Comparison of ENCODE assay signal across 8 mouse cellular contexts in genomic region chr2:67567141-67567680, GRCm38 (mm10). TPM values are rescaled to one million over a fixed set of nuclear protein-coding genes. Genes with fewer than 3 reads are reported as not detected.
A peak's percentile ranks its signal among the peaks of the same experiment; 100 is the strongest.
DNase-seq lines count a peak whose midpoint lies in the region; ATAC-seq and TF ChIP-seq lines count a peak whose summit lies in the region.

No protein-coding gene starts in this region.

- no peaks in the 10 kb centered on the region for H3K79me2 ChIP-seq in myocyte (ENCODE audit: control insufficient read depth, insufficient read depth)

- H3ac ChIP-seq in myocyte (ENCODE audit: control insufficient read depth, insufficient read length): no peak overlapping the region

- 17% methylated on average over 8 of the region's 8 CpGs for WGBS in kidney, postnatal 0 days
- 20% methylated on average over 8 of the region's 8 CpGs for WGBS in kidney, adult 2 months
- 14% methylated on average over 8 of the region's 8 CpGs for WGBS in hindbrain, embryonic 11.5 days

- ATAC-seq in kidney, postnatal 0 days (replicated peaks; ENCODE audit: low FRiP score, low read depth): no peak
- no peak for ATAC-seq in hindbrain, embryonic 11.5 days (ENCODE audit: low FRiP score)
- ATAC-seq in monocyte, adult 5-6 weeks (replicated peaks; ENCODE audit: insufficient number of reproducible peaks, low FRiP score, low TSS enrichment, poor library complexity, severe bottlenecking): no peak

- DNase-seq in kidney, postnatal 0 days (ENCODE audit: low spot score): peak; percentile 20
- DNase-seq in kidney, adult 2 months: no peak
- peak; percentile 14 for DNase-seq in embryo, embryonic 9.5 days (ENCODE audit: extremely low spot score)
- peak; percentile 30 for DNase-seq in hindbrain, embryonic 11.5 days (ENCODE audit: low spot score)
- no peak for DNase-seq in right cerebral cortex, postnatal 36 days (ENCODE audit: low spot score in 2 of 2)
- no peak for DNase-seq in kidney, postnatal 14 days

- no peaks in the 10 kb centered on the region for H3K9me3 ChIP-seq in kidney, postnatal 0 days (replicated peaks; ENCODE audit: low read length)
- no peaks in the 10 kb centered on the region for H3K9me3 ChIP-seq in hindbrain, embryonic 11.5 days (ENCODE audit: control insufficient read depth, low read length)

- H3K27ac ChIP-seq in kidney, postnatal 0 days: no peak overlapping the region
- H3K27ac ChIP-seq in kidney, adult 2 months (ENCODE audit: insufficient read depth, low read depth, low read length): no peak overlapping the region
- H3K27ac ChIP-seq in hindbrain, embryonic 11.5 days (ENCODE audit: low read depth, low read length): no peak overlapping the region

- no peak overlapping the region for H3K9ac ChIP-seq in kidney, postnatal 0 days (ENCODE audit: low read depth, low read length)
- H3K9ac ChIP-seq in hindbrain, embryonic 11.5 days (ENCODE audit: low read depth, low read length): no peak overlapping the region

- TF ChIP-seq POLR2A in kidney, adult 2 months (IDR thresholded peaks at IDR 0.05; ENCODE audit: low read depth, low read length): no peak
- no peak for TF ChIP-seq POLR2A in myocyte (IDR thresholded peaks at IDR 0.05; ENCODE audit: insufficient read length, low read depth)

- no peak for TF ChIP-seq CTCF in kidney, postnatal 0 days (IDR thresholded peaks at IDR 0.05; ENCODE audit: low read depth)
- TF ChIP-seq CTCF in kidney, adult 2 months (conservative IDR thresholded peaks at IDR 0.05; ENCODE audit: insufficient read depth, insufficient read length, low read depth, low read length): no peak

- 0 out of 2 replicates have a peak, but pooled peaks cover 4% of the 10 kb centered on the region for H3K4me1 ChIP-seq in kidney, postnatal 0 days (replicated peaks; ENCODE audit: insufficient read depth, low read length)
- no peaks in the 10 kb centered on the region for H3K4me1 ChIP-seq in kidney, adult 2 months (ENCODE audit: control insufficient read depth, insufficient read depth, low read length)
- H3K4me1 ChIP-seq in hindbrain, embryonic 11.5 days (replicated peaks; ENCODE audit: control insufficient read depth, insufficient read depth, low read length): no peaks in the 10 kb centered on the region

- H3K4me2 ChIP-seq in kidney, postnatal 0 days (ENCODE audit: low read length): peak overlapping the region; percentile 74
- H3K4me2 ChIP-seq in hindbrain, embryonic 11.5 days (replicated peaks; ENCODE audit: low read depth, low read length): peak overlapping the region; percentile 96
- H3K4me2 ChIP-seq in myocyte (ENCODE audit: low read depth): peak overlapping the region; percentile 90

- H3K36me3 ChIP-seq in kidney, postnatal 0 days (ENCODE audit: insufficient read depth, low read length): no peaks in the 10 kb centered on the region
- no peaks in the 10 kb centered on the region for H3K36me3 ChIP-seq in kidney, adult 2 months (ENCODE audit: control insufficient read depth, insufficient read depth, low read length)
- no peaks in the 10 kb centered on the region for H3K36me3 ChIP-seq in hindbrain, embryonic 11.5 days (ENCODE audit: control insufficient read depth, insufficient read depth, low read length)
- no peaks in the 10 kb centered on the region for H3K36me3 ChIP-seq in myocyte (ENCODE audit: control insufficient read depth, insufficient read depth)

- peak overlapping the region; percentile 66 for H3K4me3 ChIP-seq in kidney, postnatal 0 days (replicated peaks; ENCODE audit: low read depth, low read length)
- H3K4me3 ChIP-seq in kidney, adult 2 months (ENCODE audit: insufficient read depth, low read depth, low read length): no peak overlapping the region
- peak overlapping the region; percentile 60 for H3K4me3 ChIP-seq in hindbrain, embryonic 11.5 days (ENCODE audit: low read depth, low read length)
- peak overlapping the region; percentile 36 for H3K4me3 ChIP-seq in myocyte

- peaks cover 5% of the 10 kb centered on the region; the same call in 1 of the 2 replicates for H3K27me3 ChIP-seq in kidney, postnatal 0 days (ENCODE audit: insufficient read depth, low read length)
- H3K27me3 ChIP-seq in kidney, adult 2 months (replicated peaks; ENCODE audit: control insufficient read depth, insufficient read depth, low read length): no peaks in the 10 kb centered on the region
- no peaks in the 10 kb centered on the region for H3K27me3 ChIP-seq in hindbrain, embryonic 11.5 days (ENCODE audit: control insufficient read depth, insufficient read depth, low read length)
- H3K27me3 ChIP-seq in myocyte (ENCODE audit: control insufficient read depth, insufficient read depth, insufficient read length): no peaks in the 10 kb centered on the region

TF ChIP-seq in myocyte, 11 proteins besides CTCF, POLR2A, EP300 and RAD21:
- TF ChIP-seq E2F4 (IDR thresholded peaks at IDR 0.05; ENCODE audit: insufficient read depth) (no peak), USF1 (IDR thresholded peaks at IDR 0.05; ENCODE audit: low read depth) (no peak), POLR2AphosphoS2 (IDR thresholded peaks at IDR 0.05; ENCODE audit: insufficient read length, low read depth) (no peak), REST (IDR thresholded peaks at IDR 0.05; ENCODE audit: insufficient read depth, insufficient read length) (no peak), TCF12 (IDR thresholded peaks at IDR 0.05; ENCODE audit: insufficient read depth, poor library complexity, severe bottlenecking) (no peak), TCF3 (IDR thresholded peaks at IDR 0.05; ENCODE audit: insufficient read length, low read depth) (no peak), MYOD1 (IDR thresholded peaks at IDR 0.05; ENCODE audit: control insufficient read depth in 1 of 3, insufficient read length in 2 of 3, low read depth in 2 of 3) (no peak), CEBPB (IDR thresholded peaks at IDR 0.05; ENCODE audit: insufficient read depth, poor library complexity, severe bottlenecking) (no peak), MYOG (IDR thresholded peaks at IDR 0.05; ENCODE audit: control insufficient read depth in 1 of 3, insufficient read depth in 1 of 3, insufficient read length in 2 of 3, low read depth in 2 of 3) (no peak), MAX (IDR thresholded peaks at IDR 0.05; ENCODE audit: low read depth) (no peak)
TF ChIP-seq in myocyte: peak in this region for 0.

RNA-seq across cellular contexts. Expression of gene B3galt1, which starts 1.5 kb away (rescaled TPM):
- 3.5 and 4.8 TPM in 2 replicates for polyA plus RNA-seq in kidney, postnatal 0 days (2015; fragmentation: Nextera tagmentation; extraction: Ambion mirVana)
- 0.23 and 0.33 TPM in 2 replicates for polyA plus RNA-seq in kidney, adult 2 months (2012; rRNA removed)
- polyA plus RNA-seq in hindbrain, embryonic 11.5 days (2014; fragmentation: Nextera tagmentation; extraction: Ambion mirVana): 21.1 and 23.3 TPM in 2 replicates
- polyA plus RNA-seq in myocyte (2012; fragmentation: generic; extraction: Trizol): 0.56 TPM
- total RNA-seq in monocyte, adult 5-6 weeks (2017): not detected in 3 replicates

Comparison
In these comparisons a context has a peak if more than half of its experiments do, and no peak if none do; other contexts are left out.
1. DNase-seq: peak in kidney, postnatal 0 days (single experiment), embryo, embryonic 9.5 days (single experiment) and hindbrain, embryonic 11.5 days (single experiment); none in kidney, adult 2 months (single experiment), right cerebral cortex, postnatal 36 days (0 of 2) and kidney, postnatal 14 days (single experiment).
2. Peak in every context shown above with its lines, with median percentiles within 50 percentile points of each other: H3K4me2 ChIP-seq.